Mouse (Mus musculus) lung, adult 2 months (tissue): ENCODE measurements around the gene Tnr. TPM values are rescaled to one million over a fixed set of nuclear protein-coding genes. Genes with fewer than 3 reads are reported as not detected.

Source experiments
- DNase-seq: peaks from one replicate; pipeline ENCODE4 v3.0.0; 2022
- H3K4me1 ChIP-seq: fragments of 200-500 bp; 2 replicates; pipeline ENCODE4 v1.6.1; 2011; ENCODE audit warnings: low read length; ENCODE audit not compliant: control insufficient read depth, insufficient read depth
- H3K4me3 ChIP-seq: fragments of 200-500 bp; replicated peaks from 2 replicates; pipeline ENCODE3; 2011; ENCODE audit warnings: low read depth, mild to moderate bottlenecking, control low read depth, low read length; ENCODE audit errors: extremely low read depth
- CTCF ChIP-seq: fragments of 200-500 bp; IDR thresholded peaks from 2 replicates; pipeline ENCODE4 v1.5.1; 2011; ENCODE audit warnings: mild to moderate bottlenecking, low read length, control low read depth; ENCODE audit not compliant: insufficient read depth
- POLR2A ChIP-seq: fragments of 200-500 bp; IDR thresholded peaks from 2 replicates; pipeline ENCODE4 v1.6.1; 2011; ENCODE audit warnings: low read depth, mild to moderate bottlenecking, control low read depth, low read length, borderline replicate concordance; ENCODE audit errors: extremely low read depth
- WGBS: fragments of 180-500 bp; shearing (Covaris S2); methylation state at CpG from one replicate; pipeline ENCODE4 v1.1.7; 2018; 5-methylcytosine and 5-hydroxymethylcytosine counted together
- polyA plus RNA-seq: library from polyadenylated mRNA; depleted of rRNA; stranded (reverse); fragments of >200 nt; gene quantifications from 2 replicates; pipeline ENCODE4 v1.2.3, GENCODE M21; 2012

Gene Tnr
- polyA plus RNA-seq, 1 experiment = 0.12 TPM

DNA sequence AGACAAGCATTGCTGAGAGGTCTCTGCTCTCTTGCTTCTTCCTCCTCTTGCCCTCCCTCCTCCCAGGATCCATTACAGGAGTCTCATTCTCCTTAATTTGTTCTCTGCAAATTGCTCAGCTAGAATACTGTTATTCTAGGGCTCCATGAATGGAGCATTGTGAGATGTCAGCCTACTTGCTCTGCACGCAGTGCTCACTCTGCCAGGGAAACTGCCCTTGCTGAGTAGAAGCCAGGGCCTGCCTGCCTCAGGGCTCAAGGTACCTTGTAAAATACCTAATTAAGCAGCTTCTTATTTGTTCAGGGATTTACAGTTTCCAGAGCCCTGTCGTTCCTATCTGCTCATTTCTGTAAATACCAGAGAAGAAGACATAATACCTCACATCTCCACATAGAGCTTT is 240.3 kb downstream of the Tnr start:
- TF ChIP-seq POLR2A = no peak
- no peak for TF ChIP-seq CTCF
- no peak overlapping the region for H3K4me3 ChIP-seq
- WGBS = 77% methylated on average over 2 of the region's 2 CpGs
- no peak for DNase-seq
- H3K4me1 ChIP-seq = no peaks in the 10 kb centered on the region

DNA sequence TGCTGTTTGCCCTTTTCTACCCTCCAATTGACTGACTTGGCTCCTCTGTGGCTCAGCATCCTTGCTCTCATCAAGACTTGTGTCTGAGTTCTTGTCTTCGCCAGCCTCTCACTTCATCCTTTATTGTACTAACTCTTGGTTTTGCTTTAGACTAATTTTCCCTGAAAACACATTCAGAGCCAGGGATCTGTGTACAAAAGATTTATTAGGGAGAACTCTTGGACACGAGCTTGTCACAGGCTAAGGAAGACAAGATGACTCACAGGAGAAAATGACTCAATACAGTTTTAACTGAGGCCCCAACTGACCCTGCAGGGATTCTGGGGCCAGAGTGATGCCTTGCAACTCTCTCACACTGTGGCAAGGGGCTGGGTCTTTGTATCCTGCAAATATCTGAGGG is 241.3 kb downstream of the Tnr start:
- no peak overlapping the region for H3K4me3 ChIP-seq
- H3K4me1 ChIP-seq = no peaks in the 10 kb centered on the region
- no peak for DNase-seq
- WGBS = 60% methylated on average over 2 of the region's 2 CpGs
- TF ChIP-seq CTCF (no peak), POLR2A (no peak)

DNA sequence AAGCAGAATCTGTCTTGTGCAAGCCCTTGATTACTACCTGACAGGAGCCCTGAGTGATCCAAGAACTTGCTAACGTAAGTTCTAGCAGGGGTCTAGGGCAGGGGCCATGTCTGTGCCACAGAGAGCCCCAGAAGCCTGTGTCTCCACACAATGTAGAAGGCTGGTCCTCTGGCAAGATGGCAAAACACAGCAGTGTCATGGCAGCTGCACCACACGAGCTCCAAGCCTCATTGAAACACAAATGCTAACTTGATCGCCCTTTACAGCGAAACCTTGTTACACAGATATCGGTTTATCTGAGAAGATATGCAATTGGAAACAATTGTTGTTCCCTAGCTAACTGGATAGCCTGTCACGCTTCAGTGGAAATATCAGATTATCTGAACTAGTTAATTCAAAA is 246.4 kb downstream of the Tnr start:
- no peak for TF ChIP-seq POLR2A
- no peak for TF ChIP-seq CTCF
- WGBS = 76% methylated on average over 6 of the region's 6 CpGs
- no peak overlapping the region for H3K4me3 ChIP-seq
- DNase-seq = no peak
- H3K4me1 ChIP-seq = no peaks in the 10 kb centered on the region

DNA sequence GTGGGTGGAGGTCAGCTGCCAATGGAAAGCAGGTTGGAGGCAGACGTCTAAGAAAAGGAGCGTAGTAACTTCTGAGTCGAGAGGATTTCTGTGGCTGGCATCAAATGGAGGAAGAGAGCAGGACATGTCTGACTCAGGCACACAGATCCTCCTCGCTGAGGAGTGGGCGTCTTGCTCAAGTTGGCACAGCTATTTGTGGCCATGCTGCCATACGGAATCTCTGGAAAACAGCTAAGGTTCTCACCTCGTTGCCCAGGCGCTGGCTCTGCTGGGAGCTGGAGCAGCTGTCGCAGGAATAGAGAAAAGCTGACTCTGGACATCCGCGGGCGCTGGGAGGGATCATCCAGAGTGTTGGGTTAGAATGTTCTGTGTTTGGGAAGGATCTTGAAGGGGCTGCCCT is 250.1 kb downstream of the Tnr start:
- DNase-seq = no peak
- H3K4me3 ChIP-seq = no peak overlapping the region
- TF ChIP-seq POLR2A = no peak
- TF ChIP-seq CTCF = no peak
- H3K4me1 ChIP-seq = no peaks in the 10 kb centered on the region
- WGBS = 66% methylated on average over 12 of the region's 12 CpGs

DNA sequence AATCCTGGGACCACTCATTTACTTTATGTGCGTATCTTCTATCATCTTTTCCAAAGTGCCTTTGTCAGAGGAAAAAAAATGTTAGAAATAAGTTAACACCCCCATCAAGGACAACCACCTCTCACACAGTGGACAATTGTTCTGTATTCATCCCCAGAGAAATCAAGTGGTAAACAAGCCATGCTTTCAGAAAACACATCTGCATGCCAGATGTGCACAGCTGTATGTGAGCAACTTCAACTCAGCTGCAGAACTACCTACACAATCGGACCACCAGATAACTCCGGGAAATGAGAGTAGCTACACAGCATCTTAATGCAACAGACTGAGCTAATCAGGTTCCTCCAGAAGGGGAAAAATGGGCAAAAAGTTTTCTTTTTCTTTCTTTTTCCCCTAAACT is 251.6 kb downstream of the Tnr start:
- Histone ChIP-seq H3K4me3 (no peak overlapping the region), H3K4me1 (no peaks in the 10 kb centered on the region)
- 75% methylated on average over 3 of the region's 3 CpGs for WGBS
- TF ChIP-seq POLR2A = no peak
- TF ChIP-seq CTCF = no peak
- no peak for DNase-seq

DNA sequence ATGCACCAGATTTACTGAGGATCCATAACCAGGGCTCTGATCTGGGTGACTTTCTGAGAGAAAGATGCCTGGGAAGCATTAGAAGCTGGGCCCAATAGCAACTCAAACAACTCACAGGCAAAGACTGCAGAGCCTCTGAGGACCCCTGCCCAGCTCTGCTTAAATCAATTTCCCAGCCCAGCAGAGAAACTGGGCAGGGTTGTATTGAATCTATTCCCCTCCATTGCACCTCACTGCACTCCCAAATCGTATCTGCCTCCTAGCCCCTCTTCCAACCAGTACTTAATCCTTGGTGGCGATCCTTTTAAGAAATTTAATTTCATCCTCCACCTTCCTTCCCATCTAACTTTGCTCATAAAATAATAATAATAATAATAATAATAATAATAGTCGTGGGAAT is 253.5 kb downstream of the Tnr start:
- TF ChIP-seq POLR2A (no peak), CTCF (no peak)
- H3K4me3 ChIP-seq = no peak overlapping the region
- WGBS = 77% methylated on average over 3 of the region's 3 CpGs

DNA sequence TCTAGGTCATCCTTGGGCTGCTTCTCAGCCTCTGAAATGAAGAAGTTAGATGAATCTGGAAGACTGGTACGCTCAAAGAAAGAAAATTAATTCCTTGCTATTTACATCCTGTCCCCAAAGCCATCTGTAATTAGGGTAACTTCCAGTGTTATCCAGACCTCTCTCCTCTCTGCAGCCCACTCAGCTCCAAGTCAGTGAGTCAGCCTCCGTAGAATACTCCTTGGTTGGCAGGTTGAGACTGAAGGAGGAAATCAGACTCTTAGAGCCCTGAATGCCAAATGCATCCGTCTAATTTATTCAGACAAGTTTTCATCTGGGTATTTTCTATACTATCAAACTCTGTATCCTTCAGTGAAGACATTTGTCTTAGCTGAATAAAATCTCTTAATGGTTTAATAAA is 255.9 kb downstream of the Tnr start:
- TF ChIP-seq CTCF = no peak
- TF ChIP-seq POLR2A = no peak
- WGBS = 79% methylated on average over 3 of the region's 3 CpGs
- Histone ChIP-seq H3K4me1 (no peaks in the 10 kb centered on the region), H3K4me3 (no peak overlapping the region)
- no peak for DNase-seq

More for the DNA sequence above, 253.5 kb downstream of the Tnr start:
- no peak for DNase-seq
- H3K4me1 ChIP-seq = no peaks in the 10 kb centered on the region

DNA sequence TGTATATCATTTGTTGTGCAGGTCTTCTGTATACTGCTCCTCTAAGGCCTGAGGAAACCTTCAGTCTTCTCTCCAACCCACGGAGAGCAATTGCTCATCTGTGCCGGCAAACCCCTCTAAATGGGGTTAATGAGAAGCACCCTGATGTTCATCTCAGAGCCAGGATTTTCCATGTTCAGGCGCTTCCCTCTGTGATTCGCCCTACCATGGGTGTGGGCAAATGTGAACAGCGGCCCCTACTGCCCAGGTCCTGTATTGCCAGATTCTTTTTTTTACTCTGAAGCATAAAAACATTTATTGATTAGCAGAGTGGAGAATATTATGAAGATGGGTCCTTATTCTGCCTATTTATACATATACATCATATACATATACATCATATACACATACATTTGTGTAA is 260.3 kb downstream of the Tnr start:
- no peak overlapping the region for H3K4me3 ChIP-seq
- TF ChIP-seq CTCF = peak; percentile 79
- TF ChIP-seq POLR2A = no peak
- 38% methylated on average over 5 of the region's 5 CpGs for WGBS
- no peaks in the 10 kb centered on the region for H3K4me1 ChIP-seq
- DNase-seq = peak; percentile 34

DNA sequence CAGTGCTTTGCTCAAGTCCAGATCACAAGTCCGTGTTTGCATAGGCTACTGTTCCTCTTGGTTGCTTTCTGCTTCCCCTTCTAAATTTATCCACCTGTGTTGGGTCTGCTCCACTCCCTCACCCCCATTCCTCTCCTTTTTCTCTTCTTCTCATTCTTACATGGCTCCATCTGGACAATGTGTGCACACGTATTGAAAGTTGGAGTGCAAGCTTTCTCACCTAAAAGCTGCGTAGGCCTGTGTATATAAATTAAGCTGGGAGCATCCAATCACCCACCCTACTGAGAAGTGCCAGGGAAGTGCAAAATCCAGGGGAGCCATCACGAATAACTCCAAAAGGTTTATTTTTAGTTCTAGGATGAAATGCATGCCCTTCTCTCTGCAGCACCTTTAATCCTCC is 264.7 kb downstream of the Tnr start:
- no peaks in the 10 kb centered on the region for H3K4me1 ChIP-seq
- DNase-seq = no peak
- TF ChIP-seq POLR2A (no peak), CTCF (no peak)
- 65% methylated on average over 4 of the region's 4 CpGs for WGBS
- H3K4me3 ChIP-seq = no peak overlapping the region

DNA sequence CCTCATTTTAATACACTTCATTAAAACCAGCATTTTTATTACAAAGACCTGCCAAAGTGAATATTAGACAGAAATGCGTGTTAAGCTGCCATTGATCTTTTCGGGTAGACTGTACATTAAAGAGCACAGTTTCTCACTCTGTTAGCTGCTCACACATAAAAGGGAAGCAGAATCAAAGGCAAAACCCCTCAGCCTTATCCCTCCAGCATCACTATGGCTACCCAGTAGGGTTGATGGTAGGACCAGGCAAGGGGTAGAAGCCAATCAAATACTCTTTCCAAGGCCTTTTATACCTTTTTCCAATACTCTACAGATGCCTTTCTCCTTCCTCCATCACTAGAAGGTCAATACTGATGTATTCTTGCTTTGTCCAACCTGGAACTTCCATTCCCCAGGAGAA is 269.0 kb downstream of the Tnr start:
- Histone ChIP-seq H3K4me1 (no peaks in the 10 kb centered on the region), H3K4me3 (no peak overlapping the region)
- WGBS = 95% methylated on average over 2 of the region's 2 CpGs
- TF ChIP-seq POLR2A (no peak), CTCF (no peak)
- DNase-seq = no peak
